Comparison of ENCODE assay signal across 20 mouse cellular contexts in genomic region chr14:48580396-48580795, GRCm38 (mm10).
DNase-seq lines count a peak whose midpoint lies in the region; ATAC-seq and TF ChIP-seq lines count a peak whose summit lies in the region.
"Had no signal": no experiment of that assay in that cellular context is flagged by ENCODE, and none has a peak within 500 bp of the region (broad histone marks: within the 10 kb centered on the region; RNA-seq: fewer than 3 reads in every experiment).

No protein-coding gene starts in this region.

- TF ChIP-seq CTCF in MEL (IDR thresholded peaks at IDR 0.05 in 2 of 3, conservative IDR thresholded peaks at IDR 0.05 in 1 of 3; ENCODE audit: control insufficient read depth in 1 of 3, insufficient read depth in 1 of 3, low read depth in 2 of 3, low read length in 3 of 3, poor library complexity in 1 of 3, severe bottlenecking in 1 of 3): no peak

- peak overlapping the region; percentile 42 for H3K4me2 ChIP-seq in liver, embryonic 13.5 days
- no peak overlapping the region for H3K4me2 ChIP-seq in midbrain, embryonic 14.5 days (ENCODE audit: low read length)
- H3K4me2 ChIP-seq: embryonic facial prominence, embryonic 13.5 days; hindbrain, embryonic 12.5 days had no signal

- TF ChIP-seq RAD21 in MEL (IDR thresholded peaks at IDR 0.05; ENCODE audit: low read depth, low read length): no peak

- no peaks in the 10 kb centered on the region for H3K9me3 ChIP-seq in MEL (replicated peaks; ENCODE audit: insufficient read depth, low read length)
- H3K9me3 ChIP-seq in liver, embryonic 13.5 days (replicated peaks): no peaks in the 10 kb centered on the region
- H3K9me3 ChIP-seq in midbrain, embryonic 14.5 days (ENCODE audit: control insufficient read depth, low read length): no peaks in the 10 kb centered on the region
- H3K9me3 ChIP-seq: embryonic facial prominence, embryonic 13.5 days; hindbrain, embryonic 12.5 days had no signal

- TF ChIP-seq EP300 in MEL (IDR thresholded peaks at IDR 0.05; ENCODE audit: low read depth in 1 of 2, low read length in 2 of 2): peak; percentile 62 to 79

- ATAC-seq in liver, embryonic 13.5 days (ENCODE audit: low read depth): peak; percentile 95
- ATAC-seq in midbrain, embryonic 14.5 days (ENCODE audit: low FRiP score, low TSS enrichment): no peak
- ATAC-seq in megakaryocyte, adult 5-6 weeks (ENCODE audit: poor library complexity, severe bottlenecking): no peak
- ATAC-seq: inflammation-experienced regulatory T-cells, adult 6 months had no signal

- WGBS in liver, embryonic 13.5 days (ENCODE audit: insufficient replicate concordance): 13% methylated on average over 9 of the region's 9 CpGs
- WGBS in midbrain, embryonic 14.5 days: 14% methylated on average over 9 of the region's 9 CpGs

- peak; percentile 76 for DNase-seq in MEL (ENCODE audit: low read depth, low spot score)
- DNase-seq in c-Kit-positive CD71-positive TER-119-negative erythroid progenitor cells, embryonic 14.5 days (ENCODE audit: low read depth): peak; percentile 45
- peak; percentile 55 for DNase-seq in liver, embryonic 13.5 days
- DNase-seq in midbrain, embryonic 14.5 days: peak; percentile 39
- no peak for DNase-seq in layer of hippocampus, adult 9-11 months
- DNase-seq in yolk sac, embryonic 10.5 days (ENCODE audit: low spot score): no peak
- DNase-seq: adrenal gland, adult 2 months; cerebellum, adult 8-10 months; gastrocnemius, postnatal 10 days; heart, postnatal 10 days; kidney, postnatal 4 days; lung, adult 18-20 months; lung, postnatal 4 days; right cerebral cortex, adult 18-20 months; spleen, adult 18-20 months; thymus, adult 2 months had no signal

- peaks cover 0 to 31% of the 10 kb centered on the region in 2 experiments; a peak in 3 of 4 replicates for H3K4me1 ChIP-seq in MEL (ENCODE audit: control insufficient read depth in 1 of 2, insufficient read depth in 2 of 2, low read length in 2 of 2)
- H3K4me1 ChIP-seq in liver, embryonic 13.5 days (replicated peaks): peaks cover 15% of the 10 kb centered on the region
- H3K4me1 ChIP-seq in midbrain, embryonic 14.5 days (ENCODE audit: control insufficient read depth, insufficient read depth, low read length): no peaks in the 10 kb centered on the region
- H3K4me1 ChIP-seq: embryonic facial prominence, embryonic 13.5 days; hindbrain, embryonic 12.5 days had no signal

- TF ChIP-seq POLR2A in MEL (IDR thresholded peaks at IDR 0.05; ENCODE audit: control insufficient read depth in 1 of 2, insufficient read depth in 1 of 2, low read depth in 1 of 2, low read length in 2 of 2, poor library complexity in 1 of 2): peak in 1 of 2 experiments; percentile 27; a peak in 1 of 4 replicates

- peak overlapping the region; percentile 65 for H3K9ac ChIP-seq in MEL (ENCODE audit: control insufficient read depth, low read depth, low read length, poor library complexity, severe bottlenecking)
- H3K9ac ChIP-seq in liver, embryonic 13.5 days: 0 out of 2 replicates have a peak overlapping the region, but pooled peaks have one; percentile 8
- H3K9ac ChIP-seq in midbrain, embryonic 14.5 days (replicated peaks; ENCODE audit: low read length): no peak overlapping the region
- H3K9ac ChIP-seq: embryonic facial prominence, embryonic 13.5 days; hindbrain, embryonic 12.5 days had no signal

- H3K27me3 ChIP-seq in MEL (ENCODE audit: control insufficient read depth in 1 of 2, insufficient read depth in 2 of 2, low read length in 2 of 2): no peaks in the 10 kb centered on the region
- H3K27me3 ChIP-seq in liver, embryonic 13.5 days: no peaks in the 10 kb centered on the region
- H3K27me3 ChIP-seq in midbrain, embryonic 14.5 days (ENCODE audit: control insufficient read depth, insufficient read depth, low read length): no peaks in the 10 kb centered on the region
- H3K27me3 ChIP-seq: embryonic facial prominence, embryonic 13.5 days; hindbrain, embryonic 12.5 days had no signal

- peaks cover 0 to 19% of the 10 kb centered on the region in 2 experiments; a peak in 2 of 4 replicates for H3K36me3 ChIP-seq in MEL (ENCODE audit: control insufficient read depth in 1 of 2, insufficient read depth in 2 of 2, low read length in 2 of 2)
- no peaks in the 10 kb centered on the region for H3K36me3 ChIP-seq in liver, embryonic 13.5 days
- H3K36me3 ChIP-seq in midbrain, embryonic 14.5 days (ENCODE audit: control insufficient read depth, insufficient read depth, low read length): no peaks in the 10 kb centered on the region
- H3K36me3 ChIP-seq: embryonic facial prominence, embryonic 13.5 days; hindbrain, embryonic 12.5 days had no signal

- peak overlapping the region; percentile 16 to 46; a peak in 3 of 4 replicates for H3K4me3 ChIP-seq in MEL (ENCODE audit: control insufficient read depth in 1 of 2, insufficient read depth in 1 of 2, low read depth in 2 of 2, low read length in 2 of 2)
- H3K4me3 ChIP-seq in liver, embryonic 13.5 days (replicated peaks): no peak overlapping the region
- H3K4me3 ChIP-seq in midbrain, embryonic 14.5 days (replicated peaks; ENCODE audit: low read depth, low read length): no peak overlapping the region
- H3K4me3 ChIP-seq: embryonic facial prominence, embryonic 13.5 days; hindbrain, embryonic 12.5 days had no signal

- peak overlapping the region; percentile 92 for H3K27ac ChIP-seq in MEL (ENCODE audit: control insufficient read depth, low read depth, low read length)
- peak overlapping the region; percentile 73 for H3K27ac ChIP-seq in liver, embryonic 13.5 days
- no peak overlapping the region for H3K27ac ChIP-seq in midbrain, embryonic 14.5 days (replicated peaks; ENCODE audit: low read depth, low read length)
- H3K27ac ChIP-seq: embryonic facial prominence, embryonic 13.5 days; hindbrain, embryonic 12.5 days had no signal

- no peaks in the 10 kb centered on the region for H3K79me2 ChIP-seq in MEL (ENCODE audit: control insufficient read depth, insufficient read depth, low read length, poor library complexity)

TF ChIP-seq in MEL, 35 proteins besides CTCF, POLR2A, EP300 and RAD21:
- no peak for TF ChIP-seq JUND (IDR thresholded peaks at IDR 0.05; ENCODE audit: low read depth, low read length)
- no peak for TF ChIP-seq CHD1 (IDR thresholded peaks at IDR 0.05; ENCODE audit: low read depth, low read length)
- TF ChIP-seq SMC3 (IDR thresholded peaks at IDR 0.05; ENCODE audit: low read depth, low read length): no peak
- TF ChIP-seq BHLHE40 (IDR thresholded peaks at IDR 0.05; ENCODE audit: borderline replicate concordance, low read depth, low read length): 0 out of 2 replicates have a peak, but pooled peaks have one; percentile 12
- TF ChIP-seq HCFC1 (IDR thresholded peaks at IDR 0.05; ENCODE audit: low read depth, low read length): no peak
- no peak for TF ChIP-seq USF2 (IDR thresholded peaks at IDR 0.05; ENCODE audit: borderline replicate concordance in 1 of 2, insufficient read depth in 1 of 2, low read depth in 1 of 2, low read length in 2 of 2)
- 0 out of 2 replicates have a peak, but pooled peaks have one; percentile 31 for TF ChIP-seq MYB (IDR thresholded peaks at IDR 0.05; ENCODE audit: low read depth, low read length)
- TF ChIP-seq NRF1 (IDR thresholded peaks at IDR 0.05; ENCODE audit: insufficient read depth, low read depth, low read length, poor library complexity, severe bottlenecking): no peak
- TF ChIP-seq MAFK (IDR thresholded peaks at IDR 0.05; ENCODE audit: borderline replicate concordance, low read depth, low read length): no peak
- TF ChIP-seq UBTF (IDR thresholded peaks at IDR 0.05; ENCODE audit: borderline replicate concordance, insufficient read depth, low read depth, low read length): no peak
- 0 out of 2 replicates have a peak, but pooled peaks have one; percentile 33 for TF ChIP-seq SIN3A (IDR thresholded peaks at IDR 0.05; ENCODE audit: low read length)
- no peak for TF ChIP-seq GABPA (IDR thresholded peaks at IDR 0.05; ENCODE audit: low read depth, low read length)
- no peak for TF ChIP-seq ZMIZ1 (IDR thresholded peaks at IDR 0.05; ENCODE audit: low read depth, low read length)
- no peak for TF ChIP-seq ELF1 (IDR thresholded peaks at IDR 0.05; ENCODE audit: low read depth, low read length)
- TF ChIP-seq MXI1 (IDR thresholded peaks at IDR 0.05; ENCODE audit: low read depth, low read length): 0 out of 2 replicates have a peak, but pooled peaks have one; percentile 6
- TF ChIP-seq CHD2 (IDR thresholded peaks at IDR 0.05; ENCODE audit: low read length): no peak
- TF ChIP-seq POLR2AphosphoS2 (IDR thresholded peaks at IDR 0.05; ENCODE audit: low read length): no peak
- 0 out of 2 replicates have a peak, but pooled peaks have one; percentile 9 for TF ChIP-seq ETS1 (IDR thresholded peaks at IDR 0.05; ENCODE audit: low read depth, low read length)
- TF ChIP-seq MAZ (IDR thresholded peaks at IDR 0.05; ENCODE audit: low read depth, low read length): 0 out of 2 replicates have a peak, but pooled peaks have one; percentile 41
- no peak for TF ChIP-seq MEF2A (IDR thresholded peaks at IDR 0.05; ENCODE audit: extremely low read depth, insufficient replicate concordance, low read depth, low read length, poor library complexity, severe bottlenecking)
- TF ChIP-seq ZC3H11A (IDR thresholded peaks at IDR 0.05; ENCODE audit: low read depth, low read length): no peak
- peak; percentile 66 for TF ChIP-seq GATA1 (IDR thresholded peaks at IDR 0.05; ENCODE audit: low read depth, low read length)
- no peak for TF ChIP-seq ZKSCAN1 (IDR thresholded peaks at IDR 0.05; ENCODE audit: low read depth, low read length)
- no peak for TF ChIP-seq TBP (IDR thresholded peaks at IDR 0.05; ENCODE audit: low read depth, low read length)
- peak; percentile 85 for TF ChIP-seq TAL1 (IDR thresholded peaks at IDR 0.05; ENCODE audit: low read length)
- no peak for TF ChIP-seq E2F4 (IDR thresholded peaks at IDR 0.05; ENCODE audit: borderline replicate concordance, low read depth, low read length)
- no peak for TF ChIP-seq KAT2A (conservative IDR thresholded peaks at IDR 0.05; ENCODE audit: low read depth, low read length)
- no peak for TF ChIP-seq NELFE (IDR thresholded peaks at IDR 0.05; ENCODE audit: low read depth, low read length)
- no peak for TF ChIP-seq MAX (IDR thresholded peaks at IDR 0.05; ENCODE audit: low read length)
- TF ChIP-seq POLR2AphosphoS5 (IDR thresholded peaks at IDR 0.05; ENCODE audit: borderline replicate concordance, low read depth, low read length): no peak
- no peak for TF ChIP-seq MYC (IDR thresholded peaks at IDR 0.05; ENCODE audit: low read depth, low read length)
- 0 out of 2 replicates have a peak, but pooled peaks have one; percentile 20 for TF ChIP-seq RCOR1 (IDR thresholded peaks at IDR 0.05; ENCODE audit: low read depth, low read length)
- peak; percentile 74 for TF ChIP-seq TCF12 (IDR thresholded peaks at IDR 0.05; ENCODE audit: low read depth, low read length)
- no peak for TF ChIP-seq ZNF384 (IDR thresholded peaks at IDR 0.05; ENCODE audit: low read depth, low read length)
- TF ChIP-seq USF1 (IDR thresholded peaks at IDR 0.05; ENCODE audit: low read depth, low read length): no peak
TF ChIP-seq in MEL: peak in this region for 10.

Comparison
In these comparisons a context has a peak if more than half of its experiments do, and no peak if none do; other contexts are left out.
1. DNase-seq: peak in MEL (single experiment), c-Kit-positive CD71-positive TER-119-negative erythroid progenitor cells, embryonic 14.5 days (single experiment), liver, embryonic 13.5 days (single experiment) and midbrain, embryonic 14.5 days (single experiment); none in layer of hippocampus, adult 9-11 months (single experiment) and yolk sac, embryonic 10.5 days (single experiment).
2. H3K4me3 ChIP-seq: peak in MEL (2 of 2); none in liver, embryonic 13.5 days (single experiment) and midbrain, embryonic 14.5 days (single experiment).